Mouse (Mus musculus): ENCODE measurements around the gene Pdgfd. TPM values are rescaled to one million over a fixed set of nuclear protein-coding genes. Genes with fewer than 3 reads are reported as not detected.

Pdgfd gene
- polyA plus RNA-seq, 1 experiment from 2014 or later, result 5.1 TPM

DNA sequence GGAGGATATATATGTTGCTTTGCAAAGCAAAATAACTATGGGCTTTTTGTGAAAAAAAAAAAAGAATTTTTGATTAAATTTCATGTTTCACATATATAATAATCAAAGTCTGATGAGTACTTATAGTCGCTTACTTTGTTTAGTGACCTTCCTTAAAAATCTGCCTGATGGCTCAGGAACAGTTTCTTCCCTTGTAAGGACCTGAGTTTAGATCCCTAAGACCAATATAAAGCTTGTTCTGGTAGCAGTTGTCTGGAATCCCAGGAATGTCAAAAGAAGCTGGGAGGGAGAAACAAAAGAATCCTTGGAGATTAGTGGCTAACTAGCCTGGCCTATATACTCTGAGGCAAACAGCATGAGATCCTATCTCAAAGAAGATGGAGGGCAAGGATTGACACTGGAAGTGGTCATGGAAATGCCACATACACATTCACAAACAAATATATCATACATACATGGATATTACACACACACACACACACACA, 101.5 kb downstream of the Pdgfd start, which contains the start of gene Ddi1:
TSS of gene Ddi1 (minus strand) at position 51 of the 485 bp plus-strand sequence.
- Histone ChIP-seq H3K4me1 (ENCODE audit: insufficient read depth) (no peaks in the 10 kb centered on the region), H3K27ac (ENCODE audit: low read depth) (no peak within 1 kb of the TSS), H3K36me3 (ENCODE audit: insufficient read depth) (no peaks in the 10 kb centered on the region), H3K9ac (no peak within 1 kb of the TSS), H3K4me2 (no peak within 1 kb of the TSS), H3K4me3 (ENCODE audit: low read depth, low read length) (no peak within 1 kb of the TSS), H3K27me3 (ENCODE audit: insufficient read depth, low read length) (no peaks in the 10 kb centered on the region), H3K9me3 (ENCODE audit: low read depth, low read length) (no peaks in the 10 kb centered on the region)
- WGBS, result 53% methylated on average over 1 of the region's 1 CpGs
- no peak for ATAC-seq (ENCODE audit: insufficient read depth)
- TF ChIP-seq CTCF (IDR thresholded peaks at IDR 0.05; ENCODE audit: low read depth), result no peak
- DNase-seq, result peak; percentile 7

DNA sequence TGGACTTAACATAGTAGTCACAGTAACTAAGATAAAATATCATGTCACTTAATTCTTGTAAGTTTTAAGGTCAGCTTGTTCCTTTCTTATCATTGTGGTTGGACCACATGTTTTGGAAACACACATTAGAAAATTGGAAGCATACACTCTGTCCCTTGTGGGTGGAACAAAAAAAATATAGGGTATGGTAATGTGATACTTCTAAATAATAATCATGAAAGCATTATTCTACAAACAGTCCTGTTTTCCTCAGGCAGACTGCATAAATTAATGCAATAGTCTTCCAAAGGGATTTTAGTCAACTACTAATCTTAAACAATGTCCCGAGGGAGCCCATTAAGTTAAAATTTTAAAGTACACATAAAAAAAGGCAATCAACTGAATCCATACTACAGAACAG, 108.0 kb downstream of the Pdgfd start:
- H3K4me1 ChIP-seq (ENCODE audit: insufficient read depth), result no peaks in the 10 kb centered on the region

DNA sequence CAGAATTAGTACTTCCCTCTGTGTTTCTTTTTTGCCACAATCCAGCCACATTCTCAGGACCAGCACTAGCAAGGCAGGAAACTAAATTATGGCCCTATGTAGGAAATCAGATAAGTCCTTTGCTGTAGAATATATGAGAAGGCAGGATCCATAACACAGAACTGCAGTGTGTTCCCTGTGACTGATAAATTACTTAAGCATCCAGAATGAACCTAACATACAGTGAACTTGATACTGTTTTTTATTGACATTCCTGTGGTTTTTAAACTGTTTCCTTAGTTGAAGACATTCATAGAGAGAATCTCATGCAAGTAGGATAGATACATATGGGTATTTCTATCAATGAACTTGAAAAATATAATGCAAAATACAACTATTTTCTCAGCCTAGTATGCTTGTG, 109.1 kb downstream of the Pdgfd start:
- H3K36me3 ChIP-seq (ENCODE audit: insufficient read depth), result no peaks in the 10 kb centered on the region
- H3K4me2 ChIP-seq, result no peak overlapping the region
- no peaks in the 10 kb centered on the region for H3K4me1 ChIP-seq (ENCODE audit: insufficient read depth)
- no peaks in the 10 kb centered on the region for H3K27me3 ChIP-seq (ENCODE audit: insufficient read depth, low read length)
- no peak overlapping the region for H3K9ac ChIP-seq
- no peak for TF ChIP-seq CTCF (IDR thresholded peaks at IDR 0.05; ENCODE audit: low read depth)
- H3K27ac ChIP-seq (ENCODE audit: low read depth), result no peak overlapping the region
- DNase-seq (no peak), ATAC-seq (ENCODE audit: insufficient read depth) (no peak)
- no peaks in the 10 kb centered on the region for H3K9me3 ChIP-seq (ENCODE audit: low read depth, low read length)
- H3K4me3 ChIP-seq (ENCODE audit: low read depth, low read length), result no peak overlapping the region

More for the DNA sequence above, 108.0 kb downstream of the Pdgfd start:
- no peaks in the 10 kb centered on the region for H3K36me3 ChIP-seq (ENCODE audit: insufficient read depth)
- no peak overlapping the region for H3K27ac ChIP-seq (ENCODE audit: low read depth)
- H3K4me3 ChIP-seq (ENCODE audit: low read depth, low read length), result no peak overlapping the region
- H3K9me3 ChIP-seq (ENCODE audit: low read depth, low read length), result no peaks in the 10 kb centered on the region
- WGBS, result 64% methylated on average over 1 of the region's 1 CpGs
- H3K27me3 ChIP-seq (ENCODE audit: insufficient read depth, low read length), result no peaks in the 10 kb centered on the region
- H3K9ac ChIP-seq, result no peak overlapping the region
- DNase-seq, result no peak
- no peak for TF ChIP-seq CTCF (IDR thresholded peaks at IDR 0.05; ENCODE audit: low read depth)
- no peak for ATAC-seq (ENCODE audit: insufficient read depth)
- no peak overlapping the region for H3K4me2 ChIP-seq

DNA sequence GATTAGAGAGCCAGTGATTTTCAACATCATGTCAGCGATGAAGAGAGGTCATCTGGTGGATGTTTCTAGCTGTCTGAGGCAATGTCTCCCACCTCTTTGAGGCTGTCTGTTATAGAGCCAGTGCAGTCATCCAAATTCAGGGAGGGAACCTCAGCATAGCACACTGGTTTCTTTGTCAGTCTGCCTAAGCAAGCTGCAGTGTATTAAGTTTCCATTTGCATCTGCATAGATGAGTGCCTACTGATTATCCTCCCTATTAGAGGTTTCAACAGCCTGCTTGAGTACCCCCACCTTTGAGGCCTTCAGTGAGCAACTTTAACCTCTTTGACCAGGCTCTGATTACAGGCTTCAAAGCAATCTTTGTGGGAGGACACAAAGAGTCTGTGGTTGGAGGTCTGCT, 118.4 kb downstream of the Pdgfd start:
- H3K27me3 ChIP-seq (ENCODE audit: insufficient read depth, low read length), result no peaks in the 10 kb centered on the region
- WGBS, result 67% methylated on average over 1 of the region's 1 CpGs
- H3K27ac ChIP-seq (ENCODE audit: low read depth), result no peak overlapping the region
- no peaks in the 10 kb centered on the region for H3K9me3 ChIP-seq (ENCODE audit: low read depth, low read length)
- TF ChIP-seq CTCF (IDR thresholded peaks at IDR 0.05; ENCODE audit: low read depth), result no peak
- ATAC-seq (ENCODE audit: insufficient read depth) (no peak), DNase-seq (no peak)
- no peaks in the 10 kb centered on the region for H3K4me1 ChIP-seq (ENCODE audit: insufficient read depth)
- no peak overlapping the region for H3K9ac ChIP-seq
- H3K4me3 ChIP-seq (ENCODE audit: low read depth, low read length), result no peak overlapping the region
- no peaks in the 10 kb centered on the region for H3K36me3 ChIP-seq (ENCODE audit: insufficient read depth)
- no peak overlapping the region for H3K4me2 ChIP-seq

DNA sequence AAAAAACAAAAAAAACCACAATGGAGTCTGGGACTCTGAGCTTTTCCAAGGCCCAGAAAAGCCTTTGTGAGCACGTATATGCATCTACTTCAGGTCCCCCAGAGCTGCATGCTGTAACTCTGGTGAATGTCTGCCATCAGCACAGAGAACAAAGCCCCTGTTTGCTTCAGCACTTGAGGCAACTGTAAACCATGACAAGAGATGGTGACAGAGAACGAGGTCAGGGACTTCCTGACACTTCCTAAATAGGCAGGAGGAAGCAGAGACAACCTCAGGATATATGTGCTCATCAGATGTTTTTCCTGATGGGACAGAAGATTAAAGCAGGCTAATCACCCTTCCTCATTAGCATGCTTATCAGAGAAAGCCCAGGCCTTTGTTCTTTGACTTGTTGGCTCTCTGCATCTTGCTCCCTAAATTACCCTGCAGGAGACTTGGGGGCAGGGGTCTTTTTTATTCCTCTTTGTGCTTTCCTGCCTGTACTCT, 120.9 kb downstream of the Pdgfd start:
- H3K9ac ChIP-seq, result no peak overlapping the region
- DNase-seq (peak; percentile 32), ATAC-seq (ENCODE audit: insufficient read depth) (peak; percentile 47; the same call in 1 of the 2 replicates)
- no peak for TF ChIP-seq CTCF (IDR thresholded peaks at IDR 0.05; ENCODE audit: low read depth)
- no peaks in the 10 kb centered on the region for H3K9me3 ChIP-seq (ENCODE audit: low read depth, low read length)
- no peaks in the 10 kb centered on the region for H3K36me3 ChIP-seq (ENCODE audit: insufficient read depth)
- no peak overlapping the region for H3K4me3 ChIP-seq (ENCODE audit: low read depth, low read length)
- H3K27ac ChIP-seq (ENCODE audit: low read depth), result no peak overlapping the region
- no peak overlapping the region for H3K4me2 ChIP-seq
- H3K27me3 ChIP-seq (ENCODE audit: insufficient read depth, low read length), result no peaks in the 10 kb centered on the region
- 8% methylated on average over 2 of the region's 2 CpGs for WGBS
- H3K4me1 ChIP-seq (ENCODE audit: insufficient read depth), result no peaks in the 10 kb centered on the region

DNA sequence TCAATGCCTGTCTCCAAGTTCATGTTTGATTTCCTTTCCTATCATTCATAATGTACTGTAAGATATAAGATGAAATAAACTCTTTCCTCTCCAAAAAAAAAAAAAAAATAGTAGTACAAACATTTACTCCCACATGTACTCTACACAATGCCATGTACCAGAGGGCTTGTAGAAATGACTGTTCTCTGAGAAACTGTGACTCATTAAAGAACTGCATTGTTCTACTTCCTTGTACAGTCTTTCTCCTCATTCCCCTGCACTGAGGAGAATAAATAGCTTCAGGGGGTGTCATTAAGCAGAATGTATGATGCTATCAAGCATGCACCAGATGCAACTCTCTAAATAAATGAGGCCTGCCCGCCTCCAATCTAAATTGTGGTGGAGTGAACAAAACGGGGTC, 130.2 kb downstream of the Pdgfd start:
- no peaks in the 10 kb centered on the region for H3K27me3 ChIP-seq (ENCODE audit: insufficient read depth, low read length)
- no peak overlapping the region for H3K9ac ChIP-seq
- H3K27ac ChIP-seq (ENCODE audit: low read depth), result no peak overlapping the region
- H3K4me3 ChIP-seq (ENCODE audit: low read depth, low read length), result no peak overlapping the region
- no peak overlapping the region for H3K4me2 ChIP-seq
- TF ChIP-seq CTCF (IDR thresholded peaks at IDR 0.05; ENCODE audit: low read depth), result no peak
- no peaks in the 10 kb centered on the region for H3K36me3 ChIP-seq (ENCODE audit: insufficient read depth)
- H3K4me1 ChIP-seq (ENCODE audit: insufficient read depth), result no peaks in the 10 kb centered on the region
- DNase-seq (no peak), ATAC-seq (ENCODE audit: insufficient read depth) (no peak)
- no peaks in the 10 kb centered on the region for H3K9me3 ChIP-seq (ENCODE audit: low read depth, low read length)
- whole genome bisulfite sequencing, result 80% methylated on average over 2 of the region's 2 CpGs

DNA sequence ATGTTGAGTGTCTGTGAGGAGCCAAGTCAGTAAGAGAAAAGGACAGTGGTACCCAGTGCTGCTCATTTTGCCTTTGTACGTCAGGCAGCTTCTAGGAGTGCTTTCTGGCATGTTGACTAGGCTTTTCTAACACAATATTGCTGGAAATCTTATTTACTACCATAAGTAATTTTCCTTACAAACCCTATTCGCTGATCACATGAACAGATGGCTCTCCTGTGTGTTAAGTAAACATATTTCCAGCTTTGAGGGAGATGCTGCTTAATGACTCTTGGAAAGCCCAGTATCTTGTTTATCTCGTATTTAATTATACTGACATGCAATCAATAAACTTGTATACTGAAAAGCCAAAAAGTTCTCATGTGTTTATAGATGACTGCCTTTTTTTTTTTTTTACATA, 133.7 kb downstream of the Pdgfd start:
- no peaks in the 10 kb centered on the region for H3K9me3 ChIP-seq (ENCODE audit: low read depth, low read length)

DNA sequence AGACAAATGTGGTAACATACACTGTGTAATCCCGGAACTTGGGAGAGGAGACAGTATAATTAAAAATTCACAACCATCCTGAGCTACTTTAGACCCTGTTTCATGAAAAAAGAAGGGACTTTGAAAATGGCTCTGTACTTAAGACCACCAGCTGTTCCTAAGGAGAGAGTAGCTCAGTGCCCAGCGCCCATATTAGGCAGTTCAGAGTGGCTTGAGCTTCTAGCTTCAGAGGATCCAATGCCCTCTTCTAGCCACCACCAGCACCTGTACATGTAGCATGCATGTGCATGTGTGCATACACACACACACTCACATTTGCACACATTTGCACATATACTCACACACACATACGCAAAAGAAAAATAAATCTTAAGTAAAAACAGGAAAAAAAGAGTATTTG, 136.2 kb downstream of the Pdgfd start:
- Histone ChIP-seq H3K27me3 (ENCODE audit: insufficient read depth, low read length) (no peaks in the 10 kb centered on the region), H3K27ac (ENCODE audit: low read depth) (no peak overlapping the region), H3K4me2 (no peak overlapping the region), H3K9me3 (ENCODE audit: low read depth, low read length) (no peaks in the 10 kb centered on the region), H3K36me3 (ENCODE audit: insufficient read depth) (no peaks in the 10 kb centered on the region), H3K4me1 (ENCODE audit: insufficient read depth) (no peaks in the 10 kb centered on the region), H3K9ac (no peak overlapping the region), H3K4me3 (ENCODE audit: low read depth, low read length) (no peak overlapping the region)
- no peak for TF ChIP-seq CTCF (IDR thresholded peaks at IDR 0.05; ENCODE audit: low read depth)
- DNase-seq, result no peak
- 77% methylated on average over 3 of the region's 3 CpGs for WGBS
- ATAC-seq (ENCODE audit: insufficient read depth), result no peak

More for the DNA sequence above, 133.7 kb downstream of the Pdgfd start:
- Histone ChIP-seq H3K27ac (ENCODE audit: low read depth) (no peak overlapping the region), H3K9ac (no peak overlapping the region), H3K27me3 (ENCODE audit: insufficient read depth, low read length) (no peaks in the 10 kb centered on the region), H3K4me2 (no peak overlapping the region), H3K4me3 (ENCODE audit: low read depth, low read length) (no peak overlapping the region), H3K36me3 (ENCODE audit: insufficient read depth) (no peaks in the 10 kb centered on the region), H3K4me1 (ENCODE audit: insufficient read depth) (no peaks in the 10 kb centered on the region)
- ATAC-seq (ENCODE audit: insufficient read depth) (no peak), DNase-seq (no peak)
- WGBS, result 65% methylated on average over 3 of the region's 3 CpGs
- TF ChIP-seq CTCF (IDR thresholded peaks at IDR 0.05; ENCODE audit: low read depth), result no peak
